In the genomic region with DNA sequence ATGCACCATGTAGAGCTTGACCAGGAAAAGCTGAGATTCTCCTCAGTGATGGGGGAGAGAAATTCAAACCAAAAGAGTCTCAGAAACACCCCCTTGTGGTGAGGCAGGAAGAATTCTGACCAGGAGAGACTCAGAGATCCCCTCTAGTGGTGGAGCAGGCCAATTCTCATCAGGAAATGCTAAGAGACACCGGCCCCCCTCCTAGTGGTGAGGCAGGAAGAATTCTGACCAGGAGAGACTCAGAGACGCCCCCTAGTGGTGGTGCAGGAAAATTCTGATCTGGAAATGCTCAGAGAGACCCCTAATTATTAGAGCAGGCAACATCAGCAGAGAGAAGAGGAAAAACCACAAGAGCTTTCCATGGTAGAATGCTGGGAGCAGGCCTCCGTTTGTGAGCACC, we compare ENCODE assay signal across 9 mouse cellular contexts.
A peak's percentile ranks its signal among the peaks of the same experiment; 100 is the strongest.
DNase-seq lines count a peak whose midpoint lies in the region; ATAC-seq and TF ChIP-seq lines count a peak whose summit lies in the region.
"Had no signal": no experiment of that assay in that cellular context is flagged by ENCODE, and none has a peak within 500 bp of the region (broad histone marks: within the 10 kb centered on the region; RNA-seq: fewer than 3 reads in every experiment).

No protein-coding gene starts in this region.

- no peak overlapping the region for H3K4me3 ChIP-seq in kidney, embryonic 16.5 days (ENCODE audit: low read length)
- no peak overlapping the region for H3K4me3 ChIP-seq in lung, embryonic 14.5 days (ENCODE audit: low read depth, low read length)
- no peak overlapping the region for H3K4me3 ChIP-seq in hindbrain, embryonic 11.5 days (ENCODE audit: low read depth, low read length)

- H3K4me1 ChIP-seq in kidney, embryonic 16.5 days (ENCODE audit: insufficient read depth, low read length) = no peaks in the 10 kb centered on the region
- no peaks in the 10 kb centered on the region for H3K4me1 ChIP-seq in lung, embryonic 14.5 days (ENCODE audit: insufficient read depth)
- H3K4me1 ChIP-seq in hindbrain, embryonic 11.5 days (replicated peaks; ENCODE audit: control insufficient read depth, insufficient read depth, low read length) = no peaks in the 10 kb centered on the region

- H3K36me3 ChIP-seq in kidney, embryonic 16.5 days (ENCODE audit: insufficient read depth, low read length) = no peaks in the 10 kb centered on the region
- H3K36me3 ChIP-seq in lung, embryonic 14.5 days (ENCODE audit: insufficient read depth) = no peaks in the 10 kb centered on the region
- H3K36me3 ChIP-seq in hindbrain, embryonic 11.5 days (ENCODE audit: control insufficient read depth, insufficient read depth, low read length) = no peaks in the 10 kb centered on the region

- no peak overlapping the region for H3K9ac ChIP-seq in kidney, embryonic 16.5 days (replicated peaks; ENCODE audit: low read length)
- H3K9ac ChIP-seq in lung, embryonic 14.5 days = no peak overlapping the region
- H3K9ac ChIP-seq in hindbrain, embryonic 11.5 days (ENCODE audit: low read depth, low read length) = no peak overlapping the region

- peak; percentile 19 for DNase-seq in kidney, adult 9 months
- DNase-seq in R1 (ENCODE audit: low read depth, low spot score) = peak; percentile 72
- peak; percentile 45 for DNase-seq in lung, embryonic 14.5 days
- DNase-seq in spleen, adult 12 weeks (ENCODE audit: low spot score) = no peak
- no peak for DNase-seq in heart, adult 9 months (ENCODE audit: low spot score in 2 of 2)
- no peak for DNase-seq in hindbrain, embryonic 11.5 days (ENCODE audit: low spot score)

- WGBS in kidney, embryonic 16.5 days = 60% methylated on average over 3 of the region's 3 CpGs
- WGBS in lung, embryonic 14.5 days = 60% methylated on average over 3 of the region's 3 CpGs
- 57% methylated on average over 3 of the region's 3 CpGs for WGBS in hindbrain, embryonic 11.5 days

- no peak overlapping the region for H3K27ac ChIP-seq in kidney, embryonic 16.5 days (ENCODE audit: low read length)
- H3K27ac ChIP-seq in lung, embryonic 14.5 days (ENCODE audit: low read depth) = no peak overlapping the region
- no peak overlapping the region for H3K27ac ChIP-seq in hindbrain, embryonic 11.5 days (ENCODE audit: low read depth, low read length)
- H3K27ac ChIP-seq: macrophage had no signal

- H3K27me3 ChIP-seq in kidney, embryonic 16.5 days (ENCODE audit: insufficient read depth, low read length) = no peaks in the 10 kb centered on the region
- H3K27me3 ChIP-seq in lung, embryonic 14.5 days (ENCODE audit: insufficient read depth, low read length) = no peaks in the 10 kb centered on the region
- no peaks in the 10 kb centered on the region for H3K27me3 ChIP-seq in hindbrain, embryonic 11.5 days (ENCODE audit: control insufficient read depth, insufficient read depth, low read length)

- no peaks in the 10 kb centered on the region for H3K9me3 ChIP-seq in kidney, embryonic 16.5 days (ENCODE audit: low read length)
- H3K9me3 ChIP-seq in lung, embryonic 14.5 days (ENCODE audit: low read depth, low read length) = no peaks in the 10 kb centered on the region
- H3K9me3 ChIP-seq in hindbrain, embryonic 11.5 days (ENCODE audit: control insufficient read depth, low read length) = no peaks in the 10 kb centered on the region

- no peak for ATAC-seq in kidney, embryonic 16.5 days (ENCODE audit: low FRiP score, low TSS enrichment)
- ATAC-seq in frontal cortex, adult (ENCODE audit: low TSS enrichment) = peak; percentile 93
- no peak for ATAC-seq in lung, embryonic 14.5 days (ENCODE audit: insufficient read depth)
- no peak for ATAC-seq in hindbrain, embryonic 11.5 days (ENCODE audit: low FRiP score)

- TF ChIP-seq CTCF in lung, embryonic 14.5 days (IDR thresholded peaks at IDR 0.05; ENCODE audit: low read depth) = peak; percentile 72

- H3K4me2 ChIP-seq in kidney, embryonic 16.5 days (replicated peaks; ENCODE audit: low read depth, low read length) = no peak overlapping the region
- H3K4me2 ChIP-seq in lung, embryonic 14.5 days = no peak overlapping the region
- H3K4me2 ChIP-seq in hindbrain, embryonic 11.5 days (replicated peaks; ENCODE audit: low read depth, low read length) = no peak overlapping the region

Comparison
In these comparisons a context has a peak if more than half of its experiments do, and no peak if none do; other contexts are left out.
1. DNase-seq: peak in kidney, adult 9 months (single experiment), R1 (single experiment) and lung, embryonic 14.5 days (single experiment); none in spleen, adult 12 weeks (single experiment), heart, adult 9 months (0 of 2) and hindbrain, embryonic 11.5 days (single experiment).